Mouse (Mus musculus): ENCODE results near the gene Ddx3y.

DNA sequence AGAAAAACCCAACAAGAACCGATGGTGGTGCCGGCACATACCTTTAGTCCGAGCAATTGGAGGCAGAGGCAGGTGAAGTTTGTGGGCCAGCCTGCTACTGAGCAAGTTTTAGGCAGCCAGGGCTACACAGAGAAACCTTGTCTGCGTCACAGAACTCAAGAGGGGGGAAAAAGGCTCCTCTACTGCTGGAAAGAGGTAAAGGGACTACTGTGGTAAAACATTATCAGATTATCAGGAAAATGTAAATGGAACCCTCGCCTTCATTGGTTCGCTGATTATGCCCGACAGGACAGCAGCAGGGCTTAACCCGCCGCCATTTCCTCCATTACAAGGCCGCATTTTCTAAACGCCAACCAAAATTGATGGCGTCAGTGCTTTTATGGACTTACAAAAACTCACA is 694 bp downstream of the Ddx3y start:
- no peak for TF ChIP-seq POLR2A (IDR thresholded peaks at IDR 0.05; ENCODE audit: control insufficient read depth, extremely low read depth, insufficient read depth, low read length, poor library complexity)
- TF ChIP-seq CTCF (IDR thresholded peaks at IDR 0.05; ENCODE audit: borderline replicate concordance, control insufficient read depth, extremely low read depth, insufficient read depth, low read length, poor library complexity): no peak
